In genomic region chr2:170280733-170281132, GRCm38 (mm10) we compare ENCODE assay signal across 14 mouse cellular contexts.
DNase-seq lines count a peak whose midpoint lies in the region; ATAC-seq and TF ChIP-seq lines count a peak whose summit lies in the region.
"Had no signal": no experiment of that assay in that cellular context is flagged by ENCODE, and none has a peak within 500 bp of the region (broad histone marks: within the 10 kb centered on the region; RNA-seq: fewer than 3 reads in every experiment).

No protein-coding gene starts in this region.

- H3K9me3 ChIP-seq in liver, embryonic 11.5 days (ENCODE audit: control insufficient read depth, low read length) = no peaks in the 10 kb centered on the region
- no peaks in the 10 kb centered on the region for H3K9me3 ChIP-seq in liver, postnatal 0 days (ENCODE audit: low read length)
- H3K9me3 ChIP-seq: embryonic facial prominence, embryonic 15.5 days; limb, embryonic 12.5 days; midbrain, embryonic 15.5 days had no signal

- H3K4me1 ChIP-seq in liver, embryonic 11.5 days (replicated peaks; ENCODE audit: control insufficient read depth, insufficient read depth, low read length) = no peaks in the 10 kb centered on the region
- H3K4me1 ChIP-seq in liver, postnatal 0 days (ENCODE audit: insufficient read depth) = 0 out of 2 replicates have a peak, but pooled peaks cover 3% of the 10 kb centered on the region
- H3K4me1 ChIP-seq: midbrain, embryonic 15.5 days had no signal

- no peaks in the 10 kb centered on the region for H3K36me3 ChIP-seq in liver, embryonic 11.5 days (ENCODE audit: control insufficient read depth, insufficient read depth, low read length)
- H3K36me3 ChIP-seq in liver, postnatal 0 days (replicated peaks; ENCODE audit: insufficient read depth, low read length) = no peaks in the 10 kb centered on the region
- H3K36me3 ChIP-seq: embryonic facial prominence, embryonic 15.5 days; limb, embryonic 12.5 days; midbrain, embryonic 15.5 days had no signal

- H3K27ac ChIP-seq in liver, embryonic 11.5 days (ENCODE audit: low read depth, low read length) = no peak overlapping the region
- no peak overlapping the region for H3K27ac ChIP-seq in liver, postnatal 0 days (ENCODE audit: low read depth)
- H3K27ac ChIP-seq: embryonic facial prominence, embryonic 15.5 days; limb, embryonic 12.5 days; midbrain, embryonic 15.5 days had no signal

- WGBS in liver, embryonic 11.5 days = 70% methylated on average over 6 of the region's 6 CpGs
- WGBS in liver, postnatal 0 days (ENCODE audit: insufficient replicate concordance) = 65% methylated on average over 6 of the region's 6 CpGs

- no peak overlapping the region for H3K9ac ChIP-seq in liver, embryonic 11.5 days (ENCODE audit: low read depth, low read length)
- no peak overlapping the region for H3K9ac ChIP-seq in liver, postnatal 0 days (replicated peaks)
- H3K9ac ChIP-seq: embryonic facial prominence, embryonic 15.5 days; limb, embryonic 12.5 days; midbrain, embryonic 15.5 days had no signal

- H3K4me3 ChIP-seq in liver, embryonic 11.5 days (ENCODE audit: low read depth, low read length) = no peak overlapping the region
- H3K4me3 ChIP-seq in liver, postnatal 0 days (ENCODE audit: low read depth, low read length) = no peak overlapping the region
- H3K4me3 ChIP-seq: embryonic facial prominence, embryonic 15.5 days; limb, embryonic 12.5 days; midbrain, embryonic 15.5 days had no signal

- no peaks in the 10 kb centered on the region for H3K27me3 ChIP-seq in liver, embryonic 11.5 days (replicated peaks; ENCODE audit: control insufficient read depth, insufficient read depth, low read length)
- no peaks in the 10 kb centered on the region for H3K27me3 ChIP-seq in liver, postnatal 0 days (ENCODE audit: insufficient read depth, low read length)
- H3K27me3 ChIP-seq: embryonic facial prominence, embryonic 15.5 days; limb, embryonic 12.5 days; midbrain, embryonic 15.5 days had no signal

- no peak overlapping the region for H3K4me2 ChIP-seq in liver, embryonic 11.5 days
- no peak overlapping the region for H3K4me2 ChIP-seq in liver, postnatal 0 days (ENCODE audit: low read depth, low read length)
- H3K4me2 ChIP-seq: embryonic facial prominence, embryonic 15.5 days; limb, embryonic 12.5 days; midbrain, embryonic 15.5 days had no signal

- TF ChIP-seq CTCF in liver, postnatal 0 days (IDR thresholded peaks at IDR 0.05; ENCODE audit: low read depth) = peak; percentile 52

- peak; percentile 12 for DNase-seq in adrenal gland, postnatal 14 days
- DNase-seq in adrenal gland, postnatal 4 days (ENCODE audit: low spot score in 2 of 2) = no peak
- peak; percentile 10 for DNase-seq in liver
- DNase-seq in liver, embryonic 11.5 days (ENCODE audit: low spot score) = no peak
- DNase-seq in Muller cell, postnatal 12 days (ENCODE audit: inconsistent ontology term) = peak; percentile 27
- no peak for DNase-seq in liver, postnatal 0 days
- DNase-seq in urinary bladder, postnatal 4 days (ENCODE audit: low spot score in 2 of 2) = no peak
- DNase-seq: adrenal gland, postnatal 10 days; B cell, adult 2 months; right cerebral cortex, adult 18-20 months had no signal

- TF ChIP-seq EP300 in liver, postnatal 0 days (IDR thresholded peaks at IDR 0.05; ENCODE audit: low read depth) = no peak

- no peak for ATAC-seq in liver, embryonic 11.5 days (replicated peaks; ENCODE audit: low FRiP score)
- ATAC-seq in liver, postnatal 0 days = no peak
- no peak for ATAC-seq in megakaryocyte-erythroid progenitor cell, adult 5-6 weeks (replicated peaks; ENCODE audit: low FRiP score, low TSS enrichment, poor library complexity, severe bottlenecking)
- ATAC-seq: midbrain, embryonic 15.5 days had no signal

Comparison
In these comparisons a context has a peak if more than half of its experiments do, and no peak if none do; other contexts are left out.
1. DNase-seq: peak in adrenal gland, postnatal 14 days (single experiment), liver (single experiment) and Muller cell, postnatal 12 days (single experiment); none in adrenal gland, postnatal 4 days (0 of 2), liver, embryonic 11.5 days (single experiment), liver, postnatal 0 days (single experiment) and urinary bladder, postnatal 4 days (0 of 2).